Mouse (Mus musculus) layer of hippocampus, postnatal 10 days (tissue): ENCODE measurements at regions not wholly inside any gene's neighbourhood (a gene's known extent, or its start where the extent isn't known, plus 50 kb on each side); places are given as distances from the start of the nearest gene placed in this dataset.

Experiments
- DNase-seq, 2 experiments: peaks; one replicate each; pipeline ENCODE4 v3.0.0; 2021; ENCODE audit warnings: low spot score in 2 of 2

GRCm38 (mm10) chr3:78412669-78413419, 873.5 kb downstream of the Rapgef2 start:
- no peak for DNase-seq

GRCm38 (mm10) chr3:78411395-78411794, 874.9 kb downstream of the Rapgef2 start:
- DNase-seq = no peak

GRCm38 (mm10) chr3:78409237-78409636, 877.1 kb downstream of the Rapgef2 start:
- DNase-seq = no peak

- DNase-seq = no peak
Measured at GRCm38 (mm10) chr3:78405760-78406467, 880.4 kb downstream of the Rapgef2 start.

- peak; percentile 54 to 64 for DNase-seq
Measured at GRCm38 (mm10) chr3:78358377-78358776, 927.9 kb downstream of the Rapgef2 start.

GRCm38 (mm10) chr3:78339891-78340290, 946.4 kb downstream of the Rapgef2 start:
- DNase-seq = no peak

- DNase-seq = no peak
Measured at GRCm38 (mm10) chr3:78311630-78312406, 974.5 kb downstream of the Rapgef2 start.

GRCm38 (mm10) chr3:78300506-78300905, 985.8 kb downstream of the Rapgef2 start:
- DNase-seq = no peak

- no peak for DNase-seq
Measured at GRCm38 (mm10) chr3:78291894-78292293, 994.4 kb downstream of the Rapgef2 start.

- no peak for DNase-seq
Measured at GRCm38 (mm10) chr3:78284071-78284470, 1002.2 kb downstream of the Rapgef2 start.

- peak in 1 of 2 experiments; percentile 11 for DNase-seq
Measured at GRCm38 (mm10) chr3:78236920-78237319, 1049.4 kb downstream of the Rapgef2 start.

GRCm38 (mm10) chr3:78209729-78210128, 1076.6 kb downstream of the Rapgef2 start:
- no peak for DNase-seq

- no peak for DNase-seq
Measured at GRCm38 (mm10) chr3:78162601-78163000, 1123.7 kb downstream of the Rapgef2 start.

GRCm38 (mm10) chr3:78158450-78158849, 1127.9 kb downstream of the Rapgef2 start:
- no peak for DNase-seq
